Mouse (Mus musculus) C2C12 (cell line): ENCODE data around the gene Rbm28.

Source experiments
- CTCF ChIP-seq: IDR thresholded peaks from one replicate; pipeline ENCODE4 v1.5.1; 2011; ENCODE audit not compliant: control insufficient read depth, insufficient read depth, insufficient read length
- MAX ChIP-seq: IDR thresholded peaks from one replicate; pipeline ENCODE4 v1.6.1; 2011; ENCODE audit warnings: mild to moderate bottlenecking, control low read depth
- MYOD1 ChIP-seq: IDR thresholded peaks from one replicate; pipeline ENCODE4 v1.6.1; 2011; ENCODE audit warnings: low read depth; ENCODE audit not compliant: control insufficient read depth, insufficient read length
- USF1 ChIP-seq: IDR thresholded peaks from one replicate; pipeline ENCODE4 v1.6.1; 2011; ENCODE audit warnings: low read depth, mild to moderate bottlenecking, control low read depth, moderate library complexity

DNA sequence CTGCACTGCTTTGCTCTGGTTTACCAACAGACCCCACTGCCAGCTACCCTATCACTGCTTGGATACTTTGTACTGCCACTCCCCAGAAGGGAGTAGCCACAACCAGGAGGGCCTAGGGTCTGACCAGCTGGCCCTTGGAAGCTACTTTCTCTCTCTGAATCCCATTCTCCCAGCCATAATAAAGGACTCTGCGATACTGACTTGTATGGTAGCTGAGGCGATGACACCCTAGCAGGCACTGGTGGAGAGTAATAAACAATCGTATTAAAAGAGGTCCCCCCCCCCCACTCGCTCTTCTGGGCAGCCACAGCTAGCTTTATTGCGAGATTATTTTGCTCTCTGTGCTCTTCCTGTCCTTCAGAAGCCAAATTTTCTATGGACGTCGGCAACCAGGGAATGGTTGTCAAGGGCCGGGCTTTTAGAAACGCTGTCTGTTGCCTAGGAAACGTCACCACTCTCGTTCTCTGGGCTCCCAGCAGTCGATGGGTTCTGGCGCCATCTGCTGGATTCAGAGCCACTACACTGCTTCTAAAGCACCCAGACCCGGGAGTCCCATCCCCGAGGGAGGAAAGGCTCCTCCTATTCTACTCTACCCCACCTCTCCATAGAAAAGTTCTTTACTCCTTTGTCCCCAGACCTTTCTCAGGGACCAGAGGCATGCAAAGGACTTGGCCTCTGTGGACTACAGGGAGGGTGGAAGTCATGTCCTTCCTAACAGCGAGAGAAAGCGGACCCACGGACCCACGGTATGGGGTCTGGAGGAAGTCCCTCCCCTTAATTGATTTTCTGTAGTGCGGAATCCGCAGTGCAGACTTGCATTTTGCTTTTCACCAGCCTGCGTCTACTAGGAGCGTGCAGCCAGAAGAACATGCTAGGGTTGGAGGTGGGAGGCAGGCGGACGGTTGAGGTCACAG lies 33.8 kb upstream of the Rbm28 start:
- TF ChIP-seq CTCF: peak; percentile 55
- TF ChIP-seq MYOD1: no peak
- TF ChIP-seq USF1: no peak
- no peak for TF ChIP-seq MAX
